Mouse (Mus musculus) embryonic facial prominence, embryonic 10.5 days (tissue): ENCODE data around the gene Prr14l. TPM values are rescaled to one million over a fixed set of nuclear protein-coding genes. Genes with fewer than 3 reads are reported as not detected.
"Not testable (repeated sequence)": the region's sequence is repeated elsewhere in the genome, so short reads cannot be mapped to it uniquely, and the experiment has no call there.

ENCODE experiments used
- DNase-seq: peaks from one replicate; pipeline ENCODE4 v3.0.0-alpha.2; 2017; ENCODE audit warnings: low spot score
- H3K27ac ChIP-seq: fragments of 300-500 bp; sonication (generic); replicated peaks from 2 replicates; pipeline ENCODE4 v1.5.1; 2016; ENCODE audit warnings: mild to moderate bottlenecking
- H3K27me3 ChIP-seq: fragments of 300-500 bp; sonication (generic); replicated peaks from 2 replicates; pipeline ENCODE4 v1.6.1; 2016; ENCODE audit warnings: low read depth, mild to moderate bottlenecking; ENCODE audit not compliant: poor library complexity, severe bottlenecking
- H3K36me3 ChIP-seq: fragments of 300-500 bp; sonication (generic); replicated peaks from 2 replicates; pipeline ENCODE4 v1.6.1; 2016; ENCODE audit warnings: mild to moderate bottlenecking, moderate library complexity
- H3K4me1 ChIP-seq: fragments of 300-500 bp; sonication (generic); 2 replicates; pipeline ENCODE4 v1.6.1; 2016
- H3K4me3 ChIP-seq: fragments of 300-500 bp; sonication (generic); 2 replicates; pipeline ENCODE4 v1.5.1; 2016; ENCODE audit warnings: mild to moderate bottlenecking, moderate library complexity
- H3K9me3 ChIP-seq: fragments of 300-500 bp; sonication (generic); 2 replicates; pipeline ENCODE4 v1.6.1; 2016; ENCODE audit warnings: mild to moderate bottlenecking
- WGBS: fragments of 180-500 bp; shearing (Covaris S2); methylation state at CpG from one replicate; pipeline ENCODE4 v1.1.7; 2016; 5-methylcytosine and 5-hydroxymethylcytosine counted together
- polyA plus RNA-seq: library from polyadenylated mRNA; unstranded; fragments of >200 nt; fragmentation: Nextera tagmentation; extraction: Ambion mirVana; gene quantifications from 2 replicates; pipeline ENCODE4 v1.2.1, GENCODE M21; 2016

The Prr14l gene
- polyA plus RNA-seq, 1 experiment from 2014 or later = 19.7 TPM

DNA sequence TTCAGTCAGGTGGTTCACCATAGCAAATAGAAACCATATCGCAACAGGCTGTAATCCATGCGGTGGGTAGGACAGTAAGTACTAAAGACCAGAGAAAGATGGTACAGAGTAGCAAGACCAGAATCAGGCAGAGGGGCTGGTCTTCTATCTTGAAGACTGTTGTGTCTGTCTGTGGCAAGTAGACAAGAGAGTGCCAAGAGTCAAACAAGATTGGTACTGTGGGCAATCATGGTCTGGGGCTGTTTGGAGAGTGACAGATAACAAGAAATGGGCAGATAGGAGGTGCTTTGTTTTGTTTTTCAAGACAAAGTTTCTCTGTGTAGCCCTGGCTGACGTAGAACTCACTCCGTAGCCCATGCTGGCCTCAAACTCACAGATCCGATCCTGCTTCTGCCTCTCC lies 72.5 kb downstream of the Prr14l start:
- peaks cover 13% of the 10 kb centered on the region for H3K36me3 ChIP-seq
- H3K27me3 ChIP-seq = no peaks in the 10 kb centered on the region
- 96% methylated on average over 5 of the region's 5 CpGs for WGBS
- H3K4me1 ChIP-seq = peaks cover 5% of the 10 kb centered on the region
- DNase-seq = no peak
- no peak overlapping the region for H3K27ac ChIP-seq
- no peak overlapping the region for H3K4me3 ChIP-seq
- no peaks in the 10 kb centered on the region for H3K9me3 ChIP-seq

- no peak overlapping the region for H3K4me3 ChIP-seq
Measured at GRCm38 (mm10) chr5:32778168-32778567, 75.9 kb downstream of the Prr14l start.

GRCm38 (mm10) chr5:32772361-32772760 lies 81.7 kb downstream of the Prr14l start:
- no peak overlapping the region for H3K4me3 ChIP-seq
- H3K27me3 ChIP-seq = no peaks in the 10 kb centered on the region
- no peak overlapping the region for H3K27ac ChIP-seq
- no peaks in the 10 kb centered on the region for H3K9me3 ChIP-seq
- H3K36me3 ChIP-seq = peaks cover 41% of the 10 kb centered on the region
- no peak for DNase-seq
- 87% methylated on average over 2 of the region's 2 CpGs for WGBS
- H3K4me1 ChIP-seq = no peaks in the 10 kb centered on the region

More at GRCm38 (mm10) chr5:32778168-32778567, 75.9 kb downstream of the Prr14l start:
- Histone ChIP-seq H3K4me1 (no peaks in the 10 kb centered on the region), H3K9me3 (no peaks in the 10 kb centered on the region), H3K27me3 (no peaks in the 10 kb centered on the region), H3K27ac (no peak overlapping the region), H3K36me3 (peaks cover 26% of the 10 kb centered on the region)
- no peak for DNase-seq
- 91% methylated on average over 3 of the region's 3 CpGs for WGBS

- DNase-seq = no peak
- Histone ChIP-seq H3K27ac (no peak overlapping the region), H3K4me1 (no peaks in the 10 kb centered on the region), H3K27me3 (no peaks in the 10 kb centered on the region), H3K4me3 (no peak overlapping the region), H3K9me3 (no peaks in the 10 kb centered on the region), H3K36me3 (peaks cover 47% of the 10 kb centered on the region)
- 94% methylated on average over 4 of the region's 4 CpGs for WGBS
Measured at GRCm38 (mm10) chr5:32767636-32768373, 86.3 kb downstream of the Prr14l start.

- Histone ChIP-seq H3K9me3 (no peaks in the 10 kb centered on the region), H3K4me1 (no peaks in the 10 kb centered on the region), H3K4me3 (no peak overlapping the region), H3K27me3 (no peaks in the 10 kb centered on the region), H3K27ac (no peak overlapping the region), H3K36me3 (peaks cover 47% of the 10 kb centered on the region)
- no peak for DNase-seq
- WGBS = 96% methylated on average over 3 of the region's 3 CpGs
Measured at GRCm38 (mm10) chr5:32767004-32767403, 87.1 kb downstream of the Prr14l start.

- Histone ChIP-seq H3K4me3 (no peak overlapping the region), H3K27me3 (no peaks in the 10 kb centered on the region), H3K27ac (no peak overlapping the region), H3K36me3 (peaks cover 46% of the 10 kb centered on the region), H3K9me3 (no peaks in the 10 kb centered on the region), H3K4me1 (no peaks in the 10 kb centered on the region)
- no peak for DNase-seq
- WGBS = 93% methylated on average over 5 of the region's 5 CpGs
Measured at GRCm38 (mm10) chr5:32761566-32762140, 92.4 kb downstream of the Prr14l start.

DNA sequence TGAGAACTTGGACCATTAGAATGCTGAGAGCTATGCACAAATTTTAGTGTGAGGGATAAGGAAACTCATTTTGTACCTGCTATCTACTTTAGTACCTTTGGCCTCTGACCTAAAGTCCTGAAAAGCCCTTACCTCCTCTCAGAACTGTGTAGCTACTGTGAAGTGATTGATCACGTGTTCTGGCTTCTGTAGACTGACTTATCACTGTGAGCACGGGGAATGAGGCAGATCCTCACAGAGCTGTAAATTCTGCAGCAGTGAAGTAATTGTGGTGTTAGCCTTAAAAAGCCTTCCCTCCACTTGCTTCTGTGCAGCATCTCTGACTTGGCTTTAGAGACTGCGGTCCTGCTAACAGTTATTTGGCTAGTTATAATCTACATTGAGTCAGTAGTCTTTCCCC lies 93.3 kb downstream of the Prr14l start:
- H3K4me1 ChIP-seq = no peaks in the 10 kb centered on the region
- no peak overlapping the region for H3K27ac ChIP-seq
- H3K27me3 ChIP-seq = no peaks in the 10 kb centered on the region
- no peak for DNase-seq
- H3K4me3 ChIP-seq = no peak overlapping the region
- 88% methylated on average over 3 of the region's 3 CpGs for WGBS
- H3K36me3 ChIP-seq = peaks cover 49% of the 10 kb centered on the region
- H3K9me3 ChIP-seq = no peaks in the 10 kb centered on the region

GRCm38 (mm10) chr5:32760352-32760751 lies 93.7 kb downstream of the Prr14l start:
- 94% methylated on average over 18 of the region's 18 CpGs for WGBS
- not testable (repeated sequence) for H3K4me3 ChIP-seq

GRCm38 (mm10) chr5:32759662-32760061 lies 94.4 kb downstream of the Prr14l start:
- H3K27ac ChIP-seq = no peak overlapping the region
- H3K36me3 ChIP-seq = peaks cover 45% of the 10 kb centered on the region
- H3K9me3 ChIP-seq = no peaks in the 10 kb centered on the region
- 82% methylated on average over 2 of the region's 2 CpGs for WGBS
- H3K4me1 ChIP-seq = no peaks in the 10 kb centered on the region
- H3K27me3 ChIP-seq = no peaks in the 10 kb centered on the region
- no peak overlapping the region for H3K4me3 ChIP-seq
- DNase-seq = no peak

More at GRCm38 (mm10) chr5:32760352-32760751, 93.7 kb downstream of the Prr14l start:
- not testable (repeated sequence) for H3K27me3 ChIP-seq, H3K27ac ChIP-seq, H3K4me1 ChIP-seq, DNase-seq, H3K9me3 ChIP-seq
- peaks cover 49% of the 10 kb centered on the region for H3K36me3 ChIP-seq

- Histone ChIP-seq H3K9me3 (no peaks in the 10 kb centered on the region), H3K27ac (no peak overlapping the region), H3K27me3 (no peaks in the 10 kb centered on the region), H3K36me3 (peaks cover 12% of the 10 kb centered on the region), H3K4me1 (no peaks in the 10 kb centered on the region; the same call in none of the 2 replicates), H3K4me3 (no peak overlapping the region)
- 92% methylated on average over 8 of the region's 8 CpGs for WGBS
- DNase-seq = no peak
Measured at GRCm38 (mm10) chr5:32756141-32756540, 97.9 kb downstream of the Prr14l start.

DNA sequence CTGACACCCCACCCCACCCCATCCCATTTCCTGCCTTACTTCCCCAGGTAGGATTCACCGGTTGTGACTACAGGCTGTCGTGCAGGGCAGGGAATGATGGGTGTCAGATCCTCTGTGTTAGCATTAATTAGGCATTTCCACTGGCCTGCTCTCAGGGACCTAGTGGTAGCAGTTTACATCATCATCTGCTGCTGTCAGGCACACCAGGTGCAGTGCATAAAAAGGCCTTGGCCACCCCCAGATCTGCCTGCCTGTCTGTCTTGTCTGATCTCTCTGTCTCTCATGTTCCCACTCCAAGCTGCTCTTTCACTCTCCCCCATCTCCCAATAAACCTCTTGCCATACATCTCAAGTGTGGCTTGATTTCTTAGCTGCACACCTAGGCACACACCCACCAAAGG lies 102.3 kb downstream of the Prr14l start:
- H3K4me1 ChIP-seq = peaks cover 5% of the 10 kb centered on the region
- no peak for DNase-seq
- H3K4me3 ChIP-seq = no peak overlapping the region
- 67% methylated on average over 2 of the region's 2 CpGs for WGBS
- H3K27ac ChIP-seq = no peak overlapping the region
- no peaks in the 10 kb centered on the region for H3K27me3 ChIP-seq
- H3K9me3 ChIP-seq = no peaks in the 10 kb centered on the region
- H3K36me3 ChIP-seq = peaks cover 4% of the 10 kb centered on the region; the same call in 1 of the 2 replicates

DNA sequence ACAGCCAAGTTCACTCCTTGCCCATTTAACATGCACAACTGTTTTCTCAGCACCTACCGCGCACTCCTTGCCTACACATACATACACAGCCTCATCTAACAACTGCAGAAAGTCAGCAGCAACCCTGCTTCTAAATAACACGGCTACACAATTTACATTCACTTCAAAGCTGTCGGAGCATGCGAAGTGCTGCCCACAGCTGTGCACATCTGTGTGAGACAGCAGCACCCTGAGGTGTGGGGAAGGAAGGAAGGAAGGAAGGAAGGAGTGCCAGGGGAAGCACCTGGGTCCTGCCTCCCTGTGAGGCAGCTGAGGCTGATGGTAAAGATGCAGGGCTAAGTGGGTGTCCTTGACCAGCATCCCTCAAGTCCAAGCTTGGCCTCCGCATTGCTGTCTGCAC lies 105.1 kb downstream of the Prr14l start:
- Histone ChIP-seq H3K27ac (no peak overlapping the region), H3K36me3 (no peaks in the 10 kb centered on the region), H3K4me3 (no peak overlapping the region), H3K27me3 (no peaks in the 10 kb centered on the region), H3K9me3 (no peaks in the 10 kb centered on the region), H3K4me1 (peaks cover 21% of the 10 kb centered on the region)
- DNase-seq = no peak
- WGBS = 96% methylated on average over 6 of the region's 6 CpGs
